Mouse (Mus musculus): ENCODE data around the gene Hinfp.
"Not testable (repeated sequence)": the region's sequence is repeated elsewhere in the genome, so short reads cannot be mapped to it uniquely, and the experiment has no call there.

Gene Hinfp

DNA sequence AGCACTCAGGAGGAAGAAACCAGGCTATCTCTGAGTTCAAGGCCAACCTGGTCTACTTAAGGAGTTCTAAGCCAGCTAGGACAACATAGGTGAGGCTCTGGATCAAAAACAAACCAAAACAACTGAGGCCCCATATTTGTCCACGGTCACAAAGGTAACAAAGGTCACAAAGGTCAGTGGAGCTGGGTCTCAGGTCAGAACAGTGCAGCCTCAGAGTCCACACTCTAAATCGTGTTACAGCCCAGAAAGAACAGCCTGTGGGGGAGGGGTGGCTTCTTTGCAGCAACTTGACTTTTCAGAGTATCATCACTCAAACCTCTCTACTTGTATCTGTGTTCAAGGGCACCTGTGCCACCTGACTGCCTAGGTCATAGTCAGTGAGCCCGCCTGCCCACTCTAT is 4.3 kb upstream of the Hinfp start:
- Histone ChIP-seq H3K36me3 (ENCODE audit: control insufficient read depth, insufficient read depth, low read length, poor library complexity, severe bottlenecking) (peaks cover 3% of the 10 kb centered on the region), H3K27me3 (ENCODE audit: control insufficient read depth, insufficient read depth, low read length, poor library complexity, severe bottlenecking) (no peaks in the 10 kb centered on the region)
- DNase-seq (ENCODE audit: low read depth, low spot score) = no peak

GRCm38 (mm10) chr9:44307248-44307647 is 1.8 kb upstream of the Hinfp start:
- peak; percentile 69 for DNase-seq (ENCODE audit: low read depth, low spot score)
- no peaks in the 10 kb centered on the region for H3K27me3 ChIP-seq (ENCODE audit: control insufficient read depth, insufficient read depth, low read length, poor library complexity, severe bottlenecking)
- H3K36me3 ChIP-seq (ENCODE audit: control insufficient read depth, insufficient read depth, low read length, poor library complexity, severe bottlenecking) = peaks cover 4% of the 10 kb centered on the region

GRCm38 (mm10) chr9:44306532-44306931 is 1.1 kb upstream of the Hinfp start:
- DNase-seq (ENCODE audit: low read depth, low spot score) = no peak
- H3K27me3 ChIP-seq (ENCODE audit: control insufficient read depth, insufficient read depth, low read length, poor library complexity, severe bottlenecking) = no peaks in the 10 kb centered on the region

DNA sequence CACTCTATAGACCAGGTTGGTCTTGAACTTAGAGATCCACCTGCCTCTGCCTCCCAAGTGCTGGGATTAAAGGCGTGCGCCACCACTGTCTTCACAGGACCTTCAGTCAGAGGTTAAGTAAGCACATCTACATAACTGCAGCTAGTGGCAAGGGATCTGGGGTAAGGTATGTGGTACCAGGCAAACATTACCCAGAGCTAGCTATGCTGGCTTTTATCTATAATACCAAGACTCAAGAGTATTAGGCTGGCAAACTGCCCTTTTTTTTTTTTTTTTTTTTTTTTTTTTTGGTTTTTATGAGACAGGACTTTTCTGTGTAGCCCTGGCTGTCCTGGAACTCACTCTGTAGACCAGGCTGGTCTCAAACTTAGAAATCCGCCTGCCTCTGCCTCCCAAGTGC is 5.5 kb downstream of the Hinfp start:
- H3K27me3 ChIP-seq (ENCODE audit: control insufficient read depth, insufficient read depth, low read length, poor library complexity, severe bottlenecking); DNase-seq (ENCODE audit: low read depth, low spot score): not testable (repeated sequence)
- H3K36me3 ChIP-seq (ENCODE audit: control insufficient read depth, insufficient read depth, low read length, poor library complexity, severe bottlenecking) = peaks cover 35% of the 10 kb centered on the region

More at GRCm38 (mm10) chr9:44306532-44306931, 1.1 kb upstream of the Hinfp start:
- H3K36me3 ChIP-seq (ENCODE audit: control insufficient read depth, insufficient read depth, low read length, poor library complexity, severe bottlenecking) = peaks cover 7% of the 10 kb centered on the region

DNA sequence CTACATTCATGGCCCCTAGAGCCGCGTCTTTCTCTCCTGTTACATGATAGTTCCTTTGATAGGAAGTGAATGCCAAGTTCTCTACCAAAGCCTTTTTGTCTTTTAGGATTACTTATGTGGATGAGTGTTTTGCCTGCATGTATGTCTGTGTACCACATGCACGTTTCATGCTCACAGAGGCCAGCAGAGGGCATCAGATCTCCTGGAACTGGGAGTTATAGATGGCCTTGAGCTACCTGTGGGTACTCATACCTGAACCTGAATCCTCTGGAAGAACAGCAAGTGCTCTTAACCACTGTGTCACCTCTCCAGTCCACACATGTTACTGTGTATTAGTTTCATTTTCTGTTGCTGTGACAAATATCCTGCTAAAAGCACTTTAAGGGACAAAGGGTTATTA is 13.0 kb downstream of the Hinfp start:
- peak; percentile 82 for DNase-seq (ENCODE audit: low read depth, low spot score)
- H3K27me3 ChIP-seq (ENCODE audit: control insufficient read depth, insufficient read depth, low read length, poor library complexity, severe bottlenecking) = no peaks in the 10 kb centered on the region
- H3K36me3 ChIP-seq (ENCODE audit: control insufficient read depth, insufficient read depth, low read length, poor library complexity, severe bottlenecking) = peaks cover 21% of the 10 kb centered on the region

DNA sequence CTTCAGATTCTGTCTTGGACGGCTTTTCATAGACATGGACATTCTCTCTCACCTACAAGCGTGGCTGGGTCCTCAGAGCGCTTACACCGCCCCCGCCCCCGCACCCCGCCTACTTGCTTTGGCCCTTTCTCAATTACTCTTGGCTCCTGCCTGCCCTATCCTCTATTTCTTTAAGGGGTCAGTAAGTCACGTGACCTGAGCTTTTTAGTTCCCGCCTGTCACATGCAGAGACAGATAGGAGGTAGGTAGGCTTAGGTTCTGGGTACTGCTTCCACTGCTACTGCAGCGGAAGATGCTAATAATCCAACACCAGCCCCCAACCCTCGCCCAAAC is 16.5 kb downstream of the Hinfp start:
- Histone ChIP-seq H3K36me3 (ENCODE audit: control insufficient read depth, insufficient read depth, low read length, poor library complexity, severe bottlenecking) (peaks cover 3% of the 10 kb centered on the region), H3K27me3 (ENCODE audit: control insufficient read depth, insufficient read depth, low read length, poor library complexity, severe bottlenecking) (no peaks in the 10 kb centered on the region)
- no peak for DNase-seq (ENCODE audit: low read depth, low spot score)

DNA sequence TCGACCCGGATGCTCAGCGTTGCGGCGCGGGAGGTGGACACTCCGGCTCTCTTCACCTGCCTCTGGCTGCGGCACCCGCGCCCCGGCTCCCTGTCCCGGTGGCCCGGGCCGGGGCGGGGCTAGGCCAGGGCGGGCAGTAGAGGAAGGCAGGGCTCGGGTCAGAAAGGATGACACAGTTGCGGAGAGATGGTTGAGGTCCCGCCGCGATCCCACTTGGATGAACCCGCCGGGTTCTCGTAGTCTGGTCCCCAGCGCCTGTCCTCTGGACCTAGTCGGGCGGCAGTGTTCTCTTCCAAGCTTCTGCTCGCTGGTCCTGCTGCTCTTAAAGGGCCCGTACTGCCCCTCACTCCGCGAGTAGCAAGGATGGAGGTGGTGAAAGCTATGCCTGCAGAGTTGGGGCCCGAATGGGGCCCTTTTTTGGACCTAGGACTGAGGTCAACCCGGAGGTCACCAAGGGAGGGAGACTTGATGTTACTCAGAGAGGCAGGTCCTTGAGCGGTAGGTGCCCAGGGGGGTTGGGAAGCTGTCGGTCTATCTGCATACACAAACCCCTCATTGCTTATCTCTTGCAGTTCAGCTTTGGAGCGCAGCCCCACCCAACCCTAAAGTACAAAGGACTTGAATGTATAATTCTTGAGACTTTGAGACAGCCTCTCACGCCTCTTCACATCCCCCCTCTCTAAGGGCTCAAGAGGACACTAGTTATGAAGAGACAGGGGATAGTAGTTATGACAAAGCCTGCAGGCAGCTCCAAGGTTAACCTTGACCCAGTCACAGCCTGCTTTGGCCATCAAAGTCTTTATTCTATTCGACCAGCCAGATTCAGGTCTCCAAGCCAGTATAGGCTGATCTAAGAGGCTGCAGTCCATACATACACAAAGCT is 17.2 kb downstream of the Hinfp start, which contains the start of gene Abcg4:
Gene Abcg4, minus strand, starts transcription at position 540 of the 883 bp plus-strand sequence.
- peaks cover 2% of the 10 kb centered on the region; the same call in 1 of the 2 replicates for H3K36me3 ChIP-seq (ENCODE audit: control insufficient read depth, insufficient read depth, low read length, poor library complexity, severe bottlenecking)
- DNase-seq (ENCODE audit: low read depth, low spot score) = peak; percentile 18
- no peaks in the 10 kb centered on the region for H3K27me3 ChIP-seq (ENCODE audit: control insufficient read depth, insufficient read depth, low read length, poor library complexity, severe bottlenecking)

DNA sequence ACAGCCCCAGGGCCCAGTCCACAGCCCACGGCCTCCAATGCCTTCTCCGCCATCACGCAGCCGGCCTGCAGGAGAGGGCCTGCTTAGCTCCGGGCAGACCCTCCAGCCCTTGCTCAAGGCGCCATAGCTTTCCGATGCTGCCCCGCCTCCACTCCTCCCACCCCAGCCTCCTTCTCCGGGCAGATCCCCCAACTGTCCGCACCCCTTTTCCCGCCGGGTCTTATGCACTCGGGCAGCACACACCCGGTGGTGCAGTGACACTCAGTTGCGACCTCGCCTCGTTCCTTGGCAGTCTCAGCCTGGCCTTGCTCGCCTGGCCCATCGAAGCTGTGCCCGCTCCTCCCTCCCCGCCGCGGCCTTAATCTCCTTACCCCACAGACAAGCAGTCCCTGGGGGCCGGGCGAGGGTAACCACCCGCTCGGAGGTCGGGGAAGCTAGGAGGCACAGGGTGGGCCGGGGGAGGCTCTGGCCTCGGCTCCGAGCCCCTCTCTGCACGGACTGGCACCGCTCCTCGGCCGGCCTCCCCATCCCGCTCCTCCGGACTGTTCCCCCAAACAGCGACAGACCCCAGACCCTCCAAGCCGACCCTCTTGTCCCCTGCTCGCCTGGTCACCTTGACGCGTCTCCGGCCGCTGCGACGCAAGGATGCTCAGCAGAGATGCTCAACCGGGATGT is 17.9 kb downstream of the Hinfp start:
- Histone ChIP-seq H3K36me3 (ENCODE audit: control insufficient read depth, insufficient read depth, low read length, poor library complexity, severe bottlenecking) (peaks cover 2% of the 10 kb centered on the region; the same call in 1 of the 2 replicates), H3K27me3 (ENCODE audit: control insufficient read depth, insufficient read depth, low read length, poor library complexity, severe bottlenecking) (no peaks in the 10 kb centered on the region)
- peak; percentile 29 for DNase-seq (ENCODE audit: low read depth, low spot score)

GRCm38 (mm10) chr9:44287003-44287400 is 18.5 kb downstream of the Hinfp start:
- Histone ChIP-seq H3K36me3 (ENCODE audit: control insufficient read depth, insufficient read depth, low read length, poor library complexity, severe bottlenecking) (peaks cover 2% of the 10 kb centered on the region; the same call in 1 of the 2 replicates), H3K27me3 (ENCODE audit: control insufficient read depth, insufficient read depth, low read length, poor library complexity, severe bottlenecking) (no peaks in the 10 kb centered on the region)
- DNase-seq (ENCODE audit: low read depth, low spot score) = peak; percentile 7

- H3K36me3 ChIP-seq (ENCODE audit: control insufficient read depth, insufficient read depth, low read length, poor library complexity, severe bottlenecking) = peaks cover 2% of the 10 kb centered on the region; the same call in 1 of the 2 replicates
- DNase-seq (ENCODE audit: low read depth, low spot score) = no peak
- H3K27me3 ChIP-seq (ENCODE audit: control insufficient read depth, insufficient read depth, low read length, poor library complexity, severe bottlenecking) = no peaks in the 10 kb centered on the region
These were observed 19.1 kb downstream of the Hinfp start for GRCm38 (mm10) chr9:44286256-44286850.

GRCm38 (mm10) chr9:44283183-44283582 is 22.3 kb downstream of the Hinfp start:
- DNase-seq (ENCODE audit: low read depth, low spot score) = no peak
- H3K36me3 ChIP-seq (ENCODE audit: control insufficient read depth, insufficient read depth, low read length, poor library complexity, severe bottlenecking) = no peaks in the 10 kb centered on the region
- H3K27me3 ChIP-seq (ENCODE audit: control insufficient read depth, insufficient read depth, low read length, poor library complexity, severe bottlenecking) = no peaks in the 10 kb centered on the region

DNA sequence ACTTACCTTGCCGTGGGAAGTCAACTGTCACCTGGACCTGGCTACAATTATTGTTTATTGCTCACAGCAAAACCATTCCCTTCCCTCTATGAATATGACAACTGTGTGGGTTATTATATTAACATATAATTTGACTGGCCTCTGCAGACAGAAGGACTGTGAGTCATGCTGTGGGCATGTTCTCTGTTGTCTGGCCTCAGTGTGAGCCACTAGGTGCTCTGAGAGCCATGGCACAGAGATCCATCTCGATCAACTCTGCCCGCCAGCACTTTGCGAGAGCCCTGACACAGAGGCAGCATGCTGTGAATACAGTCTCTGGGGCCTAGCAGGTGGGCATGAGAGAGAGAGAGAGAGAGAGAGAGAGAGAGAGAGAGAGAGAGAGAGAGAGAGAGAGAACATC is 35.5 kb downstream of the Hinfp start:
- no peaks in the 10 kb centered on the region for H3K36me3 ChIP-seq (ENCODE audit: control insufficient read depth, insufficient read depth, low read length, poor library complexity, severe bottlenecking)
- no peaks in the 10 kb centered on the region for H3K27me3 ChIP-seq (ENCODE audit: control insufficient read depth, insufficient read depth, low read length, poor library complexity, severe bottlenecking)
- no peak for DNase-seq (ENCODE audit: low read depth, low spot score)

DNA sequence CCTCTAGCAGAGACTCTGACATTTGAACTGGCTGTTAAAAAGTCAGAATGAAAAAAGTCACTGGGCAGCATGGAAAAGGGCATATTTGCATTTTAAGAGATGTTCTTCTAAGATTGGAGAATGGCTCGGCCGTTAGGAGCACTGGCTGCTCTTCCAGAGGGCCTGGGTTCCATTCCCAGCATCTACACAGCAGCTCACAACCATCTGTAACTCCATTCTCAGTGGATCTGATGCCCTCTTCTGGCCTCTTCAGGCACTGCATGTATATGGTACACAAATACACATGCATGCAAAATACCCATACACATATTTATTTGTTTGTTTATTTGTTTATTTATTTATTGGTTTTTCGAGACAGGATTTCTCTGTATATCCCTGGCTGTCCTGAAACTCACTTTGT is 36.4 kb downstream of the Hinfp start:
- H3K36me3 ChIP-seq (ENCODE audit: control insufficient read depth, insufficient read depth, low read length, poor library complexity, severe bottlenecking) = no peaks in the 10 kb centered on the region
- H3K27me3 ChIP-seq (ENCODE audit: control insufficient read depth, insufficient read depth, low read length, poor library complexity, severe bottlenecking) = no peaks in the 10 kb centered on the region
- DNase-seq (ENCODE audit: low read depth, low spot score) = peak; percentile 73

DNA sequence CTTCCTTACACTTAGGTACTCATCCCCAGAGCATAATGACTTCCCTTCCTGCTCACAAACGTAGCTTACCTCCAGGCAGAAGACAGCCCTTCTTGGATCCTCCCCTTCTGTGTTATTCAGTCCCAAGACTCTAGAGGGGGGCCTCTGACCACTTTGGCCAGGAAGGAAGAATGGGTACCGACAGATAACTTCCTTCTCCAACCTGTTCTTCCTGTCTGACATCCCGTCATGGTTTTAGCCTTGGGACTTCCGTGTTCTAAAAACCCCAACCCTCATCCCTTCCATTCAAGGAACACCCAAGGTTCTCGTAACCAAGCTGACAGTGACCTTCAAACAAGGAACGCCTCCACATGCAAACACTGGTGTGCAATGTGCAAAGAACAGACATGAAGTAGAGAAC is 37.0 kb downstream of the Hinfp start, which contains the start of gene Nlrx1:
Gene Nlrx1, minus strand, starts transcription at position 168 of the 400 bp plus-strand sequence.
- Histone ChIP-seq H3K27me3 (ENCODE audit: control insufficient read depth, insufficient read depth, low read length, poor library complexity, severe bottlenecking) (no peaks in the 10 kb centered on the region), H3K36me3 (ENCODE audit: control insufficient read depth, insufficient read depth, low read length, poor library complexity, severe bottlenecking) (no peaks in the 10 kb centered on the region)
- no peak for DNase-seq (ENCODE audit: low read depth, low spot score)

DNA sequence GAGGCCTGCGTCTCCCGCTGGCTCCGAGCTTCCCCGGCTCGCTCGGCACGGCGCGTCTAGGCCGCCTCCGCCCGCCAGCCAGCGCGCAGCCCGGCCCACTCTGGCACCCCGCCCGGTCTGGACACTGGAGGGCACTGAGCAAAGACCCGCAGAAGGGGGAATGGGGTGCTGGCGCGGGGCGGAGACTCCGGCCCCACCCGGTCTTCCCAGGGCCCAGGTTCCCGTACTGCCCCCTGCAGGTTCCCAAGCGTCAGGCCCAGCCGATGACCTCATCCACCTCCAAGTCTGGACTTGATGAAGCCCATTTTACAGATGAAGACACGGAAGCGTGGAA is 37.5 kb downstream of the Hinfp start:
- DNase-seq (ENCODE audit: low read depth, low spot score) = peak; percentile 86
- Histone ChIP-seq H3K27me3 (ENCODE audit: control insufficient read depth, insufficient read depth, low read length, poor library complexity, severe bottlenecking) (no peaks in the 10 kb centered on the region), H3K36me3 (ENCODE audit: control insufficient read depth, insufficient read depth, low read length, poor library complexity, severe bottlenecking) (no peaks in the 10 kb centered on the region)
